Mouse (Mus musculus): ENCODE measurements around the gene Aff3.

GRCm38 (mm10) chr1:38580572-38580971 is 84.2 kb downstream of the Aff3 start:
- no peak for TF ChIP-seq POLR2A (IDR thresholded peaks at IDR 0.05; ENCODE audit: borderline replicate concordance, extremely low read depth, low read depth, low read length)
- TF ChIP-seq CTCF (IDR thresholded peaks at IDR 0.05; ENCODE audit: insufficient read depth, low read length) = no peak

Data from lung, adult 2 months (tissue).